Mouse (Mus musculus) E14TG2a.4 (cell line): ENCODE data around the gene Phf7.

ENCODE experiments used
- H3K27me3 ChIP-seq: 2 replicates; pipeline ENCODE4 v1.6.1; 2014; ENCODE audit warnings: low read length, control low read depth; ENCODE audit not compliant: insufficient read depth
- H3K36me3 ChIP-seq: 2 replicates; pipeline ENCODE4 v1.6.1; 2014; ENCODE audit warnings: low read length, control low read depth; ENCODE audit not compliant: insufficient read depth
- H3K4me1 ChIP-seq: replicated peaks from 2 replicates; pipeline ENCODE4 v1.6.1; 2014; ENCODE audit warnings: low read depth, low read length, control low read depth
- H3K4me3 ChIP-seq: replicated peaks from 2 replicates; pipeline ENCODE4 v1.5.1; 2014; ENCODE audit warnings: mild to moderate bottlenecking, low read length
- H3K9me3 ChIP-seq: 2 replicates; pipeline ENCODE4 v1.6.1; 2014; ENCODE audit warnings: low read length, control low read depth
- CTCF ChIP-seq: conservative IDR thresholded peaks from 2 replicates; pipeline ENCODE4 v1.5.1; 2014; ENCODE audit warnings: low read length
- NANOG ChIP-seq: IDR thresholded peaks from 2 replicates; pipeline ENCODE4 v1.6.1; 2014; ENCODE audit warnings: borderline replicate concordance, low read length, mixed read lengths
- POU5F1 ChIP-seq: IDR thresholded peaks from 2 replicates; pipeline ENCODE4 v1.6.1; 2014; ENCODE audit warnings: low read length, borderline replicate concordance

Phf7 gene

DNA sequence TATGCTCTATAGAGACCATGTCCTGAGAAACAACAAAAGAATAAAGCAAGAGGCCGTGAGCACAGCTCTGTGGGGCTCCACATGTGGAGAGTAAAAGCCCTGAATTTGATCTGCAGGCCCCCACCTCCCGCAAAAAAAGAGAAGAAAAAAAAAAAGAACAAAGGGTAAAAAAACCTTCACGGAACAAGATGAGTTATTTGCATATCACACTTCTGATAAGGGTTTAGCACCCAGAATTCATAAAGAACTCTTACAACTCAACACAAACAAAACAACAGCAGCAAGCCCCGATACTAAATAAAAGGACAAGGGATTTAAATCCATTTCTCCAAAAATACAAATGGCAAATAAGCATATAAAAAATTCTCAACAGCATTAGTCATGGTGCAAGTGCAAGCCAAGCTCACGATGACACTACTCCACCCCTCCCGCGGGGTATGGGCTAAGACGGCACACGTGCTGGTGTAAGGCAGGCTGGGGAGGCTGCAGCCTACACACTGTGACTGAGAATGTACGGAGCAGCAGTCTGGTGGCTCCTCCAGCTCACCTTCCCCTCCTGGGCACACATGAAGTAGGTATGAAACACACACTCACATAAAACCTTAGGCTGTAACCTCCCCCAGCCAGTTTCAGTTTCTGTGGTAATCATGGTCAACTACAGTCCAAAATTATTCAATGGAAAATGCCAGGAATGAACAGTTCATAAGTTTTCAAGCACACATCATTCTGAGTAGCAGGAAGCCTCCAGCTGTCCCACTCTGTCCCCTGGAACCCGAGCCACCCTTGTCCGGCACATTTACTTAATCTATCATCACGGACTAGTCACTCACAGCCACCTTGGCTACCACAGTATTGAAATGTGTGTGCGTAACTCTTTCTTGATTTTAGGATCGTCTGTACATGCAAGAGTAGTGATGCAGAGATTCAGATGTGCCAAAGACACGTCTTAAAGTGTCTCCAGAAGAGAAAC is 53.3 kb downstream of the Phf7 start:
- Histone ChIP-seq H3K4me1 (peaks cover 29% of the 10 kb centered on the region), H3K9me3 (no peaks in the 10 kb centered on the region), H3K27me3 (no peaks in the 10 kb centered on the region), H3K4me3 (no peak overlapping the region), H3K36me3 (peaks cover 94% of the 10 kb centered on the region)
- no peak for TF ChIP-seq POU5F1
- no peak for TF ChIP-seq CTCF
- no peak for TF ChIP-seq NANOG

- no peak overlapping the region for H3K4me3 ChIP-seq
- TF ChIP-seq CTCF (peak; percentile 75), NANOG (no peak)
- peaks cover 94% of the 10 kb centered on the region for H3K36me3 ChIP-seq
- no peaks in the 10 kb centered on the region for H3K27me3 ChIP-seq
- H3K9me3 ChIP-seq: no peaks in the 10 kb centered on the region
- peaks cover 26% of the 10 kb centered on the region for H3K4me1 ChIP-seq
Observed at GRCm38 (mm10) chr14:31195968-31196367, 55.1 kb downstream of the Phf7 start.

DNA sequence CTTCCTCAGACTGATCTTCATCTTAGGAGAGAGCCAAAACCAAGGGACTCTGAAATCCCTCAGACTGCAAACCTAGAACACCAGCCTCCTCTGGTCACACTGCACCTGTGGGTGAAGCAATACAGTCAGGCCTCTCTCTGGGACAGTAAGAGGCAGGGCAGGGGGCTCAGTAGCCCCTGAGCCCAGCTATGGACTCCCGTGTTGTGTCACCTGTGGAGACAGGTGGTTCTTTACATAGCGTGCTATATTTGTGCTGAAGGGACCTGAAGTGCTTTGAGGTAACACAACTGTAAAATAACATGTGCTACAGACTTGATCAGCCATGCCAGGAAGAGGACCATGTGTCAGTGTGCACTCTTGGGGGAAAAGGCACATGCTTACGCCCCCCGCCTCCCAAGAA is 55.6 kb downstream of the Phf7 start:
- H3K4me1 ChIP-seq: peaks cover 24% of the 10 kb centered on the region
- no peak for TF ChIP-seq NANOG
- no peak for TF ChIP-seq POU5F1
- TF ChIP-seq CTCF: no peak

GRCm38 (mm10) chr14:31194891-31195513 is 56.1 kb downstream of the Phf7 start:
- no peak for TF ChIP-seq CTCF
- no peak for TF ChIP-seq POU5F1
- TF ChIP-seq NANOG: no peak
- Histone ChIP-seq H3K36me3 (peaks cover 94% of the 10 kb centered on the region), H3K9me3 (no peaks in the 10 kb centered on the region), H3K4me1 (peaks cover 21% of the 10 kb centered on the region), H3K27me3 (no peaks in the 10 kb centered on the region), H3K4me3 (no peak overlapping the region)

More for the DNA sequence above, 55.6 kb downstream of the Phf7 start:
- no peaks in the 10 kb centered on the region for H3K27me3 ChIP-seq
- H3K36me3 ChIP-seq: peaks cover 94% of the 10 kb centered on the region
- H3K4me3 ChIP-seq: no peak overlapping the region
- H3K9me3 ChIP-seq: no peaks in the 10 kb centered on the region

- TF ChIP-seq POU5F1: no peak
- TF ChIP-seq CTCF: no peak
- TF ChIP-seq NANOG: no peak
- Histone ChIP-seq H3K9me3 (no peaks in the 10 kb centered on the region), H3K27me3 (no peaks in the 10 kb centered on the region), H3K36me3 (peaks cover 94% of the 10 kb centered on the region), H3K4me3 (no peak overlapping the region), H3K4me1 (peaks cover 21% of the 10 kb centered on the region)
Observed at GRCm38 (mm10) chr14:31194441-31194840, 56.7 kb downstream of the Phf7 start.

GRCm38 (mm10) chr14:31193791-31194190 is 57.3 kb downstream of the Phf7 start:
- no peaks in the 10 kb centered on the region for H3K9me3 ChIP-seq
- no peak overlapping the region for H3K4me3 ChIP-seq
- H3K27me3 ChIP-seq: no peaks in the 10 kb centered on the region
- TF ChIP-seq NANOG: no peak
- no peak for TF ChIP-seq POU5F1
- TF ChIP-seq CTCF: no peak
- peaks cover 21% of the 10 kb centered on the region for H3K4me1 ChIP-seq
- peaks cover 94% of the 10 kb centered on the region for H3K36me3 ChIP-seq

- Histone ChIP-seq H3K27me3 (no peaks in the 10 kb centered on the region), H3K4me3 (no peak overlapping the region), H3K36me3 (peaks cover 94% of the 10 kb centered on the region), H3K4me1 (peaks cover 10% of the 10 kb centered on the region), H3K9me3 (no peaks in the 10 kb centered on the region)
- TF ChIP-seq POU5F1: no peak
- TF ChIP-seq NANOG: no peak
Observed at GRCm38 (mm10) chr14:31191936-31192335, 59.2 kb downstream of the Phf7 start.

- Histone ChIP-seq H3K36me3 (peaks cover 100% of the 10 kb centered on the region), H3K9me3 (no peaks in the 10 kb centered on the region), H3K27me3 (no peaks in the 10 kb centered on the region), H3K4me3 (no peak overlapping the region), H3K4me1 (peaks cover 14% of the 10 kb centered on the region)
- TF ChIP-seq POU5F1 (no peak), NANOG (no peak), CTCF (no peak)
Observed at GRCm38 (mm10) chr14:31189348-31189747, 61.8 kb downstream of the Phf7 start.
